Mouse (Mus musculus): ENCODE data around the gene Pde4d.

DNA sequence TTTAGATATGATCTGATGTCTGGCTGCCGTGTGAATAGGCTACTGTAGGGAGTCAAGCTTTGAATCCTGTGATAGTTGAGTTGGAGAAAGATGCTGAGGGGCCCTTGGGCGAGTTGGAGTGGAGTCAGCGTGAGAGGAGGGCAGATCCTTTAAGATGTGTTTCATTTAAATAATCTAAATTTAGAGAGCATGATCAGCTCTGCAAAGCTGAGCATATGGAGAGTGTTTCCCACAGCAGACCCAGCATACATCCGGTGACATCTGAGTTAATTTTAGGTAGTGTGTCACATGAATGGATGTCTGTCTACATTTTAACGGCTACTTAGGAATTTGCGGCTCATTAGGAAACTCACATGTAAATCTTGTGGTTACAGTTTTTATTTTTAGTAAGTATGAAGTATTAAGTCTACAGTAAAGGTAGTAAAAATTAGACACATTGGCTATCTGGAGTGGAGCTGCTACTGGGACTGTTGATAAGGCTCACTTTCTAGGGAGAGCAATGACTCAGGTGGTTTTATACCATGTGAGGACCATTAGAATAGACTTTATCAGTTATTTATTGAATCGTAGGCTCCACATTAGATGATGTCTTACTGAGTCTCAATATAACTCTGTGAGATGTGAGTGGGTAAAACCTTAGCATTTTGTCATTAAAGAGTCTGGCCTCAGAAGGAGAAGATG lies 77.5 kb downstream of the Pde4d start:
- TF ChIP-seq CTCF (IDR thresholded peaks at IDR 0.05; ENCODE audit: insufficient read depth, low read depth, low read length) (no peak), POLR2A (IDR thresholded peaks at IDR 0.05; ENCODE audit: insufficient read depth, low read depth, low read length) (no peak)
